Mouse (Mus musculus): Measurements from ENCODE around the gene Igsf23.
"Not testable (repeated sequence)": the region's sequence is repeated elsewhere in the genome, so short reads cannot be mapped to it uniquely, and the experiment has no call there.

Gene Igsf23

DNA sequence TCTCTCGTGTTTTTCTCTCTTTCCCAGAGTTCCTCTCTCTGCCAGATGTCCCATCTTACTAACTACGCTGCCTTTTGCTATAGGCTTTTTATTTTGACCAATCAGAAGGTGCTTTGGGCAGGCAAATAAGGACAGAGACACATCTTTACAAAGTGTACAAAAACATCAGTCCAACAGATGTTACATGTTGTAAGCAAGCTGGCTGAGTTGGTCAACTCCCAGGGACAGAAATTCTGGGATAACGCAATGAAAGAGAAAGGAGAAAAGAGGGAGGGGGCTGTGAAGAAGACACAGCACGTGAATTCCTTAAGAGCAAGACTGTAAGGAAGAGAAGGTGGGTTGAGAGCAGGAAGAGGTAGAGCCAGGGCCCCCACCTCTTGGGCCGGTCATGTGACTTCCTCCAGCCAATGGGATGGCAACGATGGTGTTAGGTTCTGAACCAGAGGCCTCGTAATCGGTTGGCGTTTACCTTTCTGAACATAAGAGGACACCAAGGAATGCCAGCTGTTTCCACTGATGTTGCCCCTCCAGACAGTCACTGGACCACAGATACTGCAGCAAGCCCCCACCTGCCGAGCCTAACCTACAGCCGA, 13.2 kb downstream of the Igsf23 start:
- in situ Hi-C loops (cut with MboI; ENCODE audit: unreplicated experiment in 2 of 2), result no loop called here

DNA sequence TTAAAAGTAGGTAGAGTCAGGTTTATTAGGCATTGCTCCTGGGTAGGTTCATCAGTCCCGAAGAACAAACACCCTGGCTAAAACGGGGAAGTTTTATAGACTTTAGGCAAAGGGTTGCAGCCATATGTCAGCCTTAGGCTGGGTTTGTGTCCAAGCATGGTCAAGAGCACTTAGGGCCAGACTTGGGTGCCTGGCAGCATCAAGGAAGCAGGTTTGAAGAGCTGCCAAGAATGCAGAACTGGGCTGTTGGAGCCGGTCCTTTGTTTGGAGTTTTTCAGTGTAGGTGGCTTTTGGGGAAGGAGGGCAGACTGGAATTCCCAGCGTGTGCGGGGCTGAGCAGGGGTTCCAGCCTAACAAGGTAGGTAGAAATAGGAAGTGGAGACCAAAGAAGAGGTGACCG, 14.6 kb downstream of the Igsf23 start:
- in situ Hi-C loops (cut with MboI; ENCODE audit: unreplicated experiment in 2 of 2), result no loop called here

DNA sequence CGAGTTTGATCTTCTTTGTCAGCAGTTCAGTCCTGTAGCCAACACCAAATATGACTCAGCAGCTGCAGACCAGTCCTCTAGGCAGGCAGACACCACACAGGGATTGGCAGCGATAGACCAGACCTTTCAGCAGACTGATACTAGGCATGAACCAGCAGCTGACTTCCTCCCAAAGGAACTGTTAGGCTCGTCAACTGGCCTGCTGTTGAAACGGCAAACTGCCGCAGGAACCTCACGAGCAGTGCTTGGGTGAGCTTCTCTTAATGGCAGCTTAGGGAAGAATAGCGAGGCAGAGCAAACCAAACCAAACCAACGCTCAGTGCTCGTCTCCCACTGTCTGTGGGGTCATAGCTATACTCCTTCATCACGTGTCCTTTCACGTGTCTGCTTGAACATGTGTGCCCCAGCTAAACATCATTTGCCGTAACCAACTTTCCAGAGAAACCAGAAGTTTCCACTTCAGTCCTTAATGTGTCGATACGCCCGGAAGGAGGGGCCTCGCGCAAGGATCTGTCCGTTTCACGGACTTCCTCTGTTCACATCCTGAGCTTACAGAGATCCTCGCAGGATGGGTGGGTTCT, 15.3 kb downstream of the Igsf23 start:
- in situ Hi-C loops (cut with MboI; ENCODE audit: unreplicated experiment in 2 of 2), result no loop called here

- in situ Hi-C loops (cut with MboI; ENCODE audit: unreplicated experiment in 2 of 2), result no loop called here
These were observed 17.4 kb downstream of the Igsf23 start for GRCm38 (mm10) chr7:19932877-19933809.

DNA sequence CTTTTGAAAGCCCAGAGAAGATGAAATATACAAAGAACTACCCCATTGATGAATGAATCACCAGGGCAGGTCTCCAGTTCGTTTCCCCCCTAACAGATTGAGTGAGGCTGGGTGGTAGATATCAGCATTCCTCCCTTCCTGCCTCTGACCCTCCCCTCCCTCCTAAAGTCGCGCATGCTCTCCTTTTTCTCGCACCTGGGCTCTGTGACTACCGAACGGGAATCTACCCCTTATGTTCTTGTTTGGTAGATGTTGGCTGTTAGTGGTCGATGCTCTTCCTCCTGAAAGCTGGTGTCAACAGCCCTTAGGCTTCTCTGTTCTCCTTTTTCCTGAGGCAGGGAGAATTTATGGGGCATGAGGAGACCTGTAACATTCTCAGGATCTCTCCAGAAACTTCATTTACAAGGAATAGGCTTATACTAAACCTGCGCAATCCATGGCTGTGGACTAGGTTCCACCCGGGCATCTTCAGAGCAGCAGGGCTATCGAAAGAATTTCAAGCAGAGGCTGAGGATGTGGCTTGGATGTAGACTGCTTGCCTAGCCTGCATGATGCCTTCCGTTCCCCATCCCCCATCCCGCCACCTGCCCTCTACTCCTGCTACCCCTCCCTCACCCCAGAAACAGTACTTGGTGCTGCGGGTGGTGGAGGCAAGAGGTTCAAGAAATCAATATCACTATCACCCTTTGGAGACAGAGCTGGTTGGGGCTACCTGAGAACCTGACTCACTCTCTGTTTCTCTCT, 18.3 kb downstream of the Igsf23 start:
- in situ Hi-C loops (cut with MboI; ENCODE audit: unreplicated experiment in 2 of 2), result no loop called here

GRCm38 (mm10) chr7:19930481-19930880, 20.1 kb downstream of the Igsf23 start:
- in situ Hi-C loops (cut with MboI; ENCODE audit: unreplicated experiment in 2 of 2), result not testable (repeated sequence)

- in situ Hi-C loops (cut with MboI; ENCODE audit: unreplicated experiment in 2 of 2), result no loop called here
These were observed 22.1 kb downstream of the Igsf23 start for GRCm38 (mm10) chr7:19928486-19928885.

DNA sequence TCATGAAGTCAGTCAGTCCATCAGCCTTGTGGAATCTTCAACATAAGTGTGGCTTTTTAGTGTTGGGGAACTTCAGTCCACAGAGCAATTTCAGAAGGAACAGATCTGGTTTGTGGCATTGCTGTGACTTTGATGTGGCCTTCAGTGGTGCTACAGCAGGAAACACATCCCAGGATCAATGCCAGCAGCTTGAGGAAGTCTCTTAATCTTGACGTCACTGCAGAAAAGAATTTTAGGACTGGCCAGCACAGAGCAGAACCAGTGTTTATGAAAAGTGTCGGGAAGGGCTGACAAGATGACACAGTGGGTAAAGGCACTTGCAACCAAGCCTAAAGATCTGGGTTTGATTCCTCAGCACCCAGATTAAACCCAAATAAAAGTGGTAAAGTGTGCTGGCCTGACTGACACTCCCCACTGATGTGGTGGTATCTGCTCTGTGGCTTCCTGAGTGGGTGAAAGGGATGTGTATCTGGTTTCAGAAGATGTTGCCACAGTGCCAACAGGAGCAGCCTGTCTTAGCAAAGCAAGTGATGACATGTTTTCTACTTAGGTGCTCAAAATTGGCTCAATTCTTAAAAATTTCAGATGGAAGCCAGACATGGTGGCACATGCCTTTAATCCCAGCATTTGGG, 23.6 kb downstream of the Igsf23 start:
- in situ Hi-C loops (cut with MboI; ENCODE audit: unreplicated experiment in 2 of 2), result no loop called here

DNA sequence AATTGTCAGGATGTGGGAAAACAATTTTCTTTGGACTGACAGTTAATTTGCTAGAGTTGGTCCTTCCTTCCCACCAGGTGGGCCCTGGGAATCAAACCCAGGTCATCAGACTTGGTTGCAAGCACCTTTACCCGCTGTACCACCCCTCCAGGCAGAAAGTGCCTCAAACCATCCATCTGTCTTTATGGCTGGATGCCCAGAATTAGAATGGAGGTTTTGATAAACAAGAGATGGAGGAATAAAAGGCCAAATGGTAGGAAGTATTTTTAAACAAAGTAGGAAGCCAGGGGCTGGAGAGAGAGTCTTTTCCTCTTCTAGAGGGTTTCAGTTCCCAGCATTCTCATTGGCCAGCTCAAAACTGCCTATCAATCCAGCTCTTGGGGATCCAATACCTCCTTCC, 25.2 kb downstream of the Igsf23 start:
- in situ Hi-C loops (cut with MboI; ENCODE audit: unreplicated experiment in 2 of 2), result no loop called here

GRCm38 (mm10) chr7:19923797-19924196, 26.8 kb downstream of the Igsf23 start:
- in situ Hi-C loops (cut with MboI; ENCODE audit: unreplicated experiment in 2 of 2), result no loop called here

GRCm38 (mm10) chr7:19923354-19923753, 27.2 kb downstream of the Igsf23 start:
- in situ Hi-C loops (cut with MboI; ENCODE audit: unreplicated experiment in 2 of 2), result no loop called here

GRCm38 (mm10) chr7:19920506-19921261, 29.9 kb downstream of the Igsf23 start, which contains the start of gene Pvr:
Pvr (minus strand) TSS chr7:19921160.
- in situ Hi-C loops (cut with MboI; ENCODE audit: unreplicated experiment in 2 of 2), result no loop called here

- in situ Hi-C loops (cut with MboI; ENCODE audit: unreplicated experiment in 2 of 2), result no loop called here
These were observed 30.4 kb downstream of the Igsf23 start for GRCm38 (mm10) chr7:19920166-19920505.

DNA sequence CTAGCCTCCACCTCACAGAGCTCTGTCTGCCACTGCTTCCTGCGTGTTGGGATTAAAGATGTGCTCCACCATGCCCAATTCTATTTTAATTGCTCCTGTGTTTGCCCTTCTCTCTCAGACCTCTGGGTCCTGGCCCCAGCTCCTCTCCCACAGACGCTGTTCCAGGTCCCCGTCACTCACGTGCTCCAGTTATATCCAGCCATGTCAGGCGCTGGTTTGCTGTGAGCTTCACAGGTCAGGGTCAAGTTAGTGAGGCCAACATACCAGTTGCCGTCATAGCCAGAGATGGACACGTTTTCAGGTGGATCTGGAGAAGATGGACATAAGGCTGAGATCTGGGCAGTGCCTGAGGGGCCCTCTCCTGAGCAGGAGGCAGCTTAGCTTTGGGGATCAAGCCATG, 36.0 kb downstream of the Igsf23 start:
- in situ Hi-C loops (cut with MboI; ENCODE audit: unreplicated experiment in 2 of 2), result loop anchor here (5.0 kb wide), 1 partner anchor 43 kb away; no protein-coding TSS in a partner anchor

GRCm38 (mm10) chr7:19911695-19912524, 38.6 kb downstream of the Igsf23 start:
- in situ Hi-C loops (cut with MboI; ENCODE audit: unreplicated experiment in 2 of 2), result loop anchor here (5.0 kb wide), 1 partner anchor 45 kb away; no protein-coding TSS in a partner anchor

GRCm38 (mm10) chr7:19911292-19911658, 39.3 kb downstream of the Igsf23 start:
- in situ Hi-C loops (cut with MboI; ENCODE audit: unreplicated experiment in 2 of 2), result loop anchor here (5.0 kb wide), 1 partner anchor 46 kb away; no protein-coding TSS in a partner anchor

DNA sequence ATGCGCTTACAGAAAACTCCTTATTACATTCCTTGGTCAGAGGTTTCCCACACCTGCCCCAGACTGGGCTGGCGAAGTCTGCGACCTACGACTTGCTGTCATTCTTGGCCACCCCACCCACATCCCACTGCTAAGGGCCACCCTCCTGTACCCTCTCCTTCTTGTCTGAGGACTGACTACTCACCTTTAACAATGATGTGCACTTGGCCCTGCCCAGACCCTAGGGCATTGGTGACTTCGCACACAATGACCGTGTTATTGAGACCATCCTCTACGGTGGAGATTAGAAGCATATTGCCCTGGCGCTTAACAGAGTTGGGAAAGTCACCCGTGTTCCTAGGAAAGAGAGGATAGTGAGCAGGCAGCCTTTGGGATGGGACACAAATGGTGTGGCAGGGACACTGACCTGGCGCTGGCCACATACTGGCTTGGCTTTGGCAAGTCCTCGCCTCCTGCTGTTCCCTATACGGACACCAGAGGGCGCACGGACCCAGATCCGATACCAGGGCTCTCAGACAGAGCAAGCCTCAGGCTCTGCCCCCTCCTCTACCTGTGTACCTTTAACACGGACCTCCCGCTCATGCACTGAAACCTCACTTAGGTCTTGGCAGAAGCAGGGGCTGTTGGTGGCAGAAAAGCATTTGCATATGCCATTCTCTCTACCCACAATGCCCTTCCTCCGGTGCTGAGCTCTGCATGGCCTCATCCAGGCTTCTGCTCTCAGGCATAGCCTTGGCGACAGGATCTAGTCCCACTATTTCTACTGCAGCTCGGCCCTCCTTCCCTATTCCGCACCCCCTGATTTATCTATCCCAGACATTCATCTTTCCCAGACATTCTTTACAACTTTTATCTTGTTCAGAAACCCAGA, 39.9 kb downstream of the Igsf23 start:
- in situ Hi-C loops (cut with MboI; ENCODE audit: unreplicated experiment in 2 of 2), result loop anchor here (5.0 kb wide), 1 partner anchor 47 kb away; no protein-coding TSS in a partner anchor

GRCm38 (mm10) chr7:19889881-19890280, 60.7 kb downstream of the Igsf23 start:
- in situ Hi-C loops (cut with MboI; ENCODE audit: unreplicated experiment in 2 of 2), result no loop called here

Data from v-Abl transformed pro-B cells (cell line).